Mouse (Mus musculus) intestine, embryonic 16.5 days (tissue): Measurements from ENCODE around the gene Gpr149. TPM values are rescaled to one million over a fixed set of nuclear protein-coding genes. Genes with fewer than 3 reads are reported as not detected.

Experiments
- polyA plus RNA-seq: library from polyadenylated mRNA; unstranded; fragments of >200 nt; fragmentation: Nextera tagmentation; extraction: Ambion mirVana; gene quantifications from 2 replicates; pipeline ENCODE4 v1.2.1, GENCODE M21; 2015

Gpr149 gene
- polyA plus RNA-seq, 1 experiment from 2014 or later = 0.35 TPM

Other genes with a start within 250 kb of the Gpr149 start
- 8.2 and 10.4 TPM in 2 replicates for gene Dhx36, start 98.1 kb downstream of the Gpr149 start, polyA plus RNA-seq